Mouse (Mus musculus) hindbrain, postnatal 0 days (tissue): ENCODE results near the gene Mpg. TPM values are rescaled to one million over a fixed set of nuclear protein-coding genes. Genes with fewer than 3 reads are reported as not detected.

ENCODE experiments used
- ATAC-seq: fragments of 200-750 bp; cut with Nextera tagmentation; 2 replicates; pipeline ENCODE4 v1.8.0; 2017; ENCODE audit warnings: mild to moderate bottlenecking, moderate TSS enrichment, moderate library complexity
- DNase-seq: peaks from one replicate; pipeline ENCODE4 v3.0.0-alpha.2; 2015; ENCODE audit warnings: low spot score
- H3K27ac ChIP-seq: fragments of 300-500 bp; sonication (generic); 2 replicates; pipeline ENCODE4 v1.5.1; 2014; ENCODE audit warnings: mild to moderate bottlenecking
- H3K27me3 ChIP-seq: fragments of 300-500 bp; sonication (generic); 2 replicates; pipeline ENCODE4 v1.6.1; 2014; ENCODE audit warnings: low read length, mixed read lengths; ENCODE audit not compliant: insufficient read depth
- H3K36me3 ChIP-seq: fragments of 300-500 bp; sonication (generic); 2 replicates; pipeline ENCODE4 v1.6.1; 2014; ENCODE audit warnings: low read length, mixed read lengths; ENCODE audit not compliant: insufficient read depth
- H3K4me1 ChIP-seq: fragments of 300-500 bp; sonication (generic); 2 replicates; pipeline ENCODE4 v1.6.1; 2014; ENCODE audit warnings: antibody characterized with exemption, low read length, mixed read lengths; ENCODE audit not compliant: insufficient read depth
- H3K4me2 ChIP-seq: fragments of 300-500 bp; sonication (generic); 2 replicates; pipeline ENCODE4 v1.6.1; 2014; ENCODE audit warnings: low read depth, mild to moderate bottlenecking, low read length, moderate library complexity, mixed read lengths
- H3K4me3 ChIP-seq: fragments of 300-500 bp; sonication (generic); 2 replicates; pipeline ENCODE4 v1.5.1; 2014; ENCODE audit warnings: low read length
- H3K9ac ChIP-seq: fragments of 300-500 bp; sonication (generic); replicated peaks from 2 replicates; pipeline ENCODE4 v1.6.1; 2014; ENCODE audit warnings: mild to moderate bottlenecking, low read length, moderate library complexity, mixed read lengths
- H3K9me3 ChIP-seq: fragments of 300-500 bp; sonication (generic); 2 replicates; pipeline ENCODE4 v1.6.1; 2016; ENCODE audit warnings: low read length, mixed read lengths
- CTCF ChIP-seq: IDR thresholded peaks from 2 replicates; pipeline ENCODE4 v1.5.1; 2016; ENCODE audit warnings: antibody characterized with exemption, control low read depth, low read depth
- WGBS: fragments of 180-500 bp; shearing (Covaris S2); extraction: QIAGEN DNeasy Blood & Tissue Kit; methylation state at CpG from one replicate; pipeline ENCODE4 v1.1.7; 2014; 5-methylcytosine and 5-hydroxymethylcytosine counted together
- polyA plus RNA-seq: library from polyadenylated mRNA; unstranded; fragments of >200 nt; fragmentation: Nextera tagmentation; extraction: Ambion mirVana; gene quantifications from 2 replicates; pipeline ENCODE4 v1.2.1, GENCODE M21; 2015
- total RNA-seq: library from RNA; depleted of rRNA; stranded (reverse); fragments of >200 nt; gene quantifications from 2 replicates; pipeline ENCODE4 v1.2.3, GENCODE M21; 2014

Gene Mpg
- total and polyA plus RNA-seq, 2 experiments from 2014 or later, result 27.7 to 30.0 TPM

DNA sequence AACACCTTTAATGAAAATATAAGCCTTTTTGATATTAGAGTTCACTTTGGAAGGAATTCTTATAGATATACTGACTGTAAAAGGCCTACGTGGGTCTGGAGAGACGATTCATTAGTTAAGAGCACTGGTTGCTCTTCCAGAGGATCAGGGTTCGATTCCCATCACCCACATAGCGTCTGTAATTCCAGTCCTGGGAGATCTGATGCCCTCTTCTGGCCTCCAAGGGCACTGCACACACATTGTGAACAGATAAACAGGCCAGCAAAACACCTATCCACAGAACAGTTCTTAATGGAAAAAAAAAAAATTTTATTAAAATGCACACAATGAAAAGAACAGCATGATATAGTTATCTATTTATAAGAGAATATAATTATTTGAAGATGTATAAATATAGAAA, 39.0 kb upstream of the Mpg start:
- no peak overlapping the region for H3K27ac ChIP-seq
- no peak for DNase-seq
- ATAC-seq, result no peak
- 91% methylated on average over 4 of the region's 4 CpGs for WGBS
- H3K36me3 ChIP-seq, result no peaks in the 10 kb centered on the region
- no peaks in the 10 kb centered on the region for H3K27me3 ChIP-seq
- H3K4me2 ChIP-seq, result no peak overlapping the region
- no peaks in the 10 kb centered on the region for H3K9me3 ChIP-seq
- no peak overlapping the region for H3K9ac ChIP-seq
- TF ChIP-seq CTCF, result peak; percentile 14; the same call in 1 of the 2 replicates
- H3K4me3 ChIP-seq, result no peak overlapping the region
- 0 out of 2 replicates have a peak, but pooled peaks cover 4% of the 10 kb centered on the region for H3K4me1 ChIP-seq

DNA sequence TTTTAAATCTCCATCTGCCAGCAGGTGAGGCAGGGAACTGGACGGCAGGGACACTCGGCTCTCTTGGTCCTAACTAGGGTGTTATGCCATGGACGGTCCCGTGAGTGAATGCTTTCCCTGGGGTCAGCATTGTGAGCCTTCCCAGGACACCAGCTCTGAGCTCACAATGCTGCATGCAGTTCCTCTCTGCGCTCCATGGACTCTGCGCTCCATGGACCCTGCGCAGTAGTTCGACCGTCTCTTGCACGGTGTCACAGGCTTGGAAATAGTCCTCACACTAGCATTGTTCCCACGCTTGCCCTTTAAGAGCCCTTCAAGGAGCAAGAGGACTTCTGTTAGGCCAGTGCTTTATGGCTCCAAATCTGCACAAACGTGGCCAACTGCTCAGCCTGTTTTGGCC, 37.4 kb upstream of the Mpg start:
- Histone ChIP-seq H3K27ac (no peak overlapping the region), H3K36me3 (no peaks in the 10 kb centered on the region), H3K9me3 (no peaks in the 10 kb centered on the region), H3K9ac (no peak overlapping the region), H3K27me3 (no peaks in the 10 kb centered on the region), H3K4me1 (0 out of 2 replicates have a peak, but pooled peaks cover 4% of the 10 kb centered on the region), H3K4me3 (no peak overlapping the region), H3K4me2 (no peak overlapping the region)
- no peak for ATAC-seq
- 82% methylated on average over 12 of the region's 12 CpGs for WGBS
- no peak for TF ChIP-seq CTCF
- no peak for DNase-seq

GRCm38 (mm10) chr11:32189434-32189833, 36.9 kb upstream of the Mpg start:
- H3K4me3 ChIP-seq, result no peak overlapping the region
- no peak overlapping the region for H3K4me2 ChIP-seq
- 0 out of 2 replicates have a peak, but pooled peaks cover 4% of the 10 kb centered on the region for H3K4me1 ChIP-seq
- H3K9me3 ChIP-seq, result no peaks in the 10 kb centered on the region
- no peak overlapping the region for H3K27ac ChIP-seq
- WGBS, result 62% methylated on average over 5 of the region's 5 CpGs
- H3K27me3 ChIP-seq, result no peaks in the 10 kb centered on the region
- no peak for TF ChIP-seq CTCF
- no peak for DNase-seq
- no peak for ATAC-seq
- no peak overlapping the region for H3K9ac ChIP-seq
- H3K36me3 ChIP-seq, result no peaks in the 10 kb centered on the region

- H3K4me1 ChIP-seq, result 0 out of 2 replicates have a peak, but pooled peaks cover 4% of the 10 kb centered on the region
- no peak; the same call in 1 of the 2 replicates for TF ChIP-seq CTCF
- WGBS, result 63% methylated on average over 9 of the region's 9 CpGs
- no peaks in the 10 kb centered on the region for H3K9me3 ChIP-seq
- peak; percentile 36 for DNase-seq
- no peak overlapping the region for H3K4me3 ChIP-seq
- no peak overlapping the region for H3K27ac ChIP-seq
- no peaks in the 10 kb centered on the region for H3K27me3 ChIP-seq
- H3K4me2 ChIP-seq, result no peak overlapping the region
- H3K36me3 ChIP-seq, result no peaks in the 10 kb centered on the region
- ATAC-seq, result no peak
- H3K9ac ChIP-seq, result no peak overlapping the region
Measured at GRCm38 (mm10) chr11:32190119-32190518, 36.2 kb upstream of the Mpg start.

DNA sequence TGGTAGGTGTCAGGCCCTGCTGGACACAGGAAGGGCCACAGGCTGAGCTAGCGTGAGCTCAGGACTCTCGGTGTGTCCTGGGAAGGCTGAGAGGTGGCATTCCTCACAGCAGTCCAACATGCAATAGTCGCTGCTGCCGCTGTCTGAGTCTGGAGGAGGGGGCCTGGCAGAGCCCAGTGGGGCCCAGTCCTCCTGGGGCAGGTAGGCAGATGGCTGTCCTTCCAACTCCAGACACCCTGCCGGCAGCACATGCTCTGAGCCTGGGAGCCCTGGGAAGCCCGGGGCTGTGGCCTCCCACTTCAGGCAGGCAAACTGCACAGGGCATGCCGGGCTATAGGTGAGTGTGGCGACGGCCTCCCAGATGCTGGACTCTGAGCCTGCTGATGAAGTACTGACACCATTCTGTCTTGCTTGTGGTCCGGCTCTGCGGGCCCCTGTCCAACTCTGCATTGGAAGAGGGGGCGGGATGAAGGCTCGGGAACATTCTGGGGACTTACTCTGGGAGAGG, 35.6 kb upstream of the Mpg start:
- no peak for TF ChIP-seq CTCF
- no peak for DNase-seq
- ATAC-seq, result peak; percentile 32; the same call in 1 of the 2 replicates
- no peak overlapping the region for H3K4me3 ChIP-seq
- no peaks in the 10 kb centered on the region for H3K27me3 ChIP-seq
- no peaks in the 10 kb centered on the region for H3K36me3 ChIP-seq
- no peak overlapping the region for H3K4me2 ChIP-seq
- H3K9me3 ChIP-seq, result no peaks in the 10 kb centered on the region
- 71% methylated on average over 13 of the region's 13 CpGs for WGBS
- no peak overlapping the region for H3K9ac ChIP-seq
- 0 out of 2 replicates have a peak, but pooled peaks cover 4% of the 10 kb centered on the region for H3K4me1 ChIP-seq
- H3K27ac ChIP-seq, result no peak overlapping the region

DNA sequence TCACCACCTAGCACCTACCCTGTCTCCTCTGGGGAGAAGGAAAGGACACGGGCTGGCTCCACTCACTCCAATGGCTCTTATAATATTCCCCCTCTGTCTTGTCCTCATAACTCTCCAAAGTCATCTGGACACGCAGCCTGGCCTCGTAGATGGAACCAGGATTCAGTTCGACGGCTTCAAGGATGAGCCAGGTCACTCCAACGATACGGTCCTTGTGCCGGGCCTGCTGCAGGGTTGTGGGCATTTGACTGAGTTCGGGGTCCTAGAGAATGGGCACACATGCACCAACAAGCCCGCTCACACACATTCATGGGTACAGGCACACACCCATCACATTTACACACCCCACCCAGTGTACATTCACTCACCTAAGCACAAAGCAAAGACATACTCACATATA, 33.1 kb upstream of the Mpg start:
- WGBS, result 93% methylated on average over 10 of the region's 10 CpGs
- Histone ChIP-seq H3K4me2 (no peak overlapping the region), H3K4me1 (0 out of 2 replicates have a peak, but pooled peaks cover 4% of the 10 kb centered on the region), H3K27me3 (no peaks in the 10 kb centered on the region), H3K36me3 (no peaks in the 10 kb centered on the region), H3K27ac (no peak overlapping the region), H3K9ac (no peak overlapping the region), H3K4me3 (no peak overlapping the region), H3K9me3 (no peaks in the 10 kb centered on the region)
- DNase-seq (no peak), ATAC-seq (no peak)
- TF ChIP-seq CTCF, result no peak

DNA sequence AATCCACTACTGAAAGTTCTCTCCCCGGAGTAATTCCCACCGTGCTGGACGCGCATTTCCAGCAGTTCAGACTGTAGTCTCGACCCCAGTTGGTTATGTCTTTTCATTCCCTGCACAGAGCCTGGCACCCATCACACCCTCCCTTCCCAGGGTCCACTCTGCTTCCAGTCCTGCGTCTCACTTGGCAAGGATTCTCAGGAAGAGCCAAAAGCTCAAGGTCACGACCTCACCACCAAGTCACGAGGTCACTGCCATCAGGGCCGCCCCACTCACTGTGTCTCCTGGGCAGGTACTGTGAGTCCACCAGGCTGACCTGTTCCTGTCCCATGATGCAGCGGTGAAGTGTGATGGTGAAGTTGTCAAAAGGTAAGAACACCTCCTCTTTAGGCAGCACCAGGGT, 32.2 kb upstream of the Mpg start:
- no peaks in the 10 kb centered on the region for H3K27me3 ChIP-seq
- no peak for TF ChIP-seq CTCF
- H3K36me3 ChIP-seq, result no peaks in the 10 kb centered on the region
- H3K27ac ChIP-seq, result no peak overlapping the region
- H3K4me2 ChIP-seq, result no peak overlapping the region
- no peak overlapping the region for H3K4me3 ChIP-seq
- WGBS, result 84% methylated on average over 10 of the region's 10 CpGs
- no peak overlapping the region for H3K9ac ChIP-seq
- H3K4me1 ChIP-seq, result 0 out of 2 replicates have a peak, but pooled peaks cover 4% of the 10 kb centered on the region
- no peak for ATAC-seq
- DNase-seq, result no peak
- no peaks in the 10 kb centered on the region for H3K9me3 ChIP-seq
